Mouse (Mus musculus) gastrocnemius, postnatal 25 days (tissue): ENCODE results near the gene Ascc2. TPM values are rescaled to one million over a fixed set of nuclear protein-coding genes. Genes with fewer than 3 reads are reported as not detected.

Experiments used
- DNase-seq: peaks from one replicate; pipeline ENCODE4 v3.0.0; 2022
- total RNA-seq, 2 experiments: library from RNA; stranded (reverse); gene quantifications; 1 replicate in 1 of 2; 2 replicates in 1 of 2; pipeline ENCODE4 v1.2.3; 2021

Gene Ascc2
- total RNA-seq, 2 experiments from 2014 or later, result 14.2 to 14.7 TPM

DNA sequence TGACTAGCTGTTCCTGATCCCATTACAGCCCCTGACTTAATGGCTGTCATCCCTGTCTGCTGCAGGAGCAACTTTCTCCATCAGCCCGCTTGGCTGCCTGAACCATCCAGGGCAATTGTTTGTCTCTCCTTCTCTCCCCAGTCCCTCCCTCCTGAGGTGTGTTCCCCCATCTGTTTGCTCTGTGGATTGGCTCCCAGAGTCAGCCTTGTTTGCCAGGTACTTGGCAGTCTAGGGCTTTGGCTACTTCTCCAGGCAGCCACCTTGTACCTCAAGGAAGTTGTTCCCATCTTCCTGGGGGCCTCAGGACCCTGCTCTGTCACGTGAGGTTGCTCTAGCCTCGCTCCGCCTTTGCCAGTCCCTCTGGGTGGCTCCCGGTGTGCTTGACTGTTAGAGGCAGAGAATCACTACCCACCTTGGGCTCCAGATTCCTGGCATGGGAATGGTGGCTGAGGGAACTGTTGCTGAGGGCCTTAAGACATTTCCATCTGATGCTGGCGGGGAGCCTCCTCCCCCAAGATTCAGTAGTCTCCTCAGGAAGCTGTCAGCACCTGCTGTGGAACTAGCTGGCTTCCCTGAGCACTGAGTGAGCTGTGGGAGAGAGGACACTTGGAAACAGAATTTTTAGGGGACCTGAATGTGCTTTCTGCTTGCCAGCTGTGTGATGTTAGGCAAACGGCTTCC, 83.5 kb downstream of the Ascc2 start:
- DNase-seq, result no peak

DNA sequence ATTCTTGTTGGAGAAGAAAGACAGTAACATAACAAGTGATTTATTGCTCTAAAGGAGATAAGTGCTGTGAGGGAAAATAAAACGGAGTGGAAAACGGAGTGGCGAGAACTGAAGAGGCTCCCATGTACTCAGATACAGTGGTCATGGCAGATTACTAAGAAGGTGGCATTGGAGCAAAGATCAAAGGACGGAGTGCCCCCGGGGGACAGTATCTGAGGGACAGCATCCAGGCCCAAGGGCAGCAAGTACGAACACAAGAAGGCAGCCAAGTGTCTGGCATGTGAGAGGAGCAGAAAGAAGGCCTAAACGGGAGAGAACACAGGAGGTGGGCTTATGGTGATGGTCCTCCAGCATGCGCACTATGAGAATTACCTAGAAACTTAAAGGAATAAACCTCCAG, 84.2 kb downstream of the Ascc2 start:
- DNase-seq, result no peak

DNA sequence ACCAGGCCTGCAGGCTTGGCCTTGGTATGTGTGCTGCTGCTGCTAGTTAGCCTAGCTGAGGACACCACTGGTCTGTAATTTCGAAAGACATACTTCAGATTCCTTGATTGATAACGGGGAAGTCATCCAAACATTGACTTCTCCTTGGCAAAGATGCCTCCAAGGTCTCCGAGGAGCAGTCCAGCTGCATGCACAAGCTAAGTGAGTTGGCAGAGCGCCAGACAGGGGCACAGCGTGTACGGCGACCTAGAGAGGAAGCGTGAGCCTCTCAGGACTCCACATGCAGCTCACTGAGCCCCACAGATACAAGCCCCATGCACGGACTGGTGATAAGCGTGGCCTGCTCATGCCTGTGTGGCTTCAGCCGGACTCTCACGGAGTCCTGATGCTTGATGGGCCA, 92.1 kb downstream of the Ascc2 start:
- DNase-seq, result no peak

DNA sequence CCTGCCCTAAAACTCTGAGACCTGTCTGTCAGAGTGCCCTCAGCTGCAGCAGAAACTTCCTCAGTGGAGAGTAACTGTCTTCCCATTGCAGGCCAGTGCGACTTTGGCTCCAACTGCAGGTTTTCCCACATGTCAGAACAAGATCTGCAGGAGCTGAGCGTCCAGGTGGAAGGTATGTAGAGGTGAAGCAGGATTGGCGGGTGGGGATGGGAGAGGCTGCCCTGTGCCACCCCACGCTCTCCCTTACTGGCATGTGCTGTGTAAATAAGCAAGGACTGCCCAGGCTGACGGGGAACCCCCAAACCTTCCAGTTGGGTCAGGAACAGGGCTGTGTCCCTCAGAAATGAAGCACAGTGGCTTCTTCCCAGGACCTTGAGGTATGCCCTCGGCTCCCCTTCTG, 92.5 kb downstream of the Ascc2 start:
- no peak for DNase-seq

DNA sequence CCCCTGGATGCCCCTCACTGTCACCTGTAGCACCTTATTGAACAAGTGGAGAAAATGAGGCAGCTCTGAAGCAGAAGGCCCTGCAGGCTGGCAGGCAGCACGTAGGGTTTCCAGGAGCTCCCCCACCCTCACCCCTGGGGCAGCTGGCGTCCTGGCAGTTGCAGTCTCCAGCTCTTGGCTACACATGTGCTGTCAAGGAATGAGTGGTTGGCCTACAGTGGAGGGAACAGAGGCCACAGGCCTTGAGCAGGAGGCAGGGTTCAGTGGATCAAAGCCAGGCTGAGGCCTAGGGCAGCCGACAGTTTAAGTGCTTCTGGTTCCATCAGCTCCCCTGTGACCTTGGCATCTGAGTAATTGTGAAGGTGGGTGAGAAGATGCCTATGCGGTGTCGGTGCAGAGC, 93.4 kb downstream of the Ascc2 start:
- peak; percentile 40 for DNase-seq

DNA sequence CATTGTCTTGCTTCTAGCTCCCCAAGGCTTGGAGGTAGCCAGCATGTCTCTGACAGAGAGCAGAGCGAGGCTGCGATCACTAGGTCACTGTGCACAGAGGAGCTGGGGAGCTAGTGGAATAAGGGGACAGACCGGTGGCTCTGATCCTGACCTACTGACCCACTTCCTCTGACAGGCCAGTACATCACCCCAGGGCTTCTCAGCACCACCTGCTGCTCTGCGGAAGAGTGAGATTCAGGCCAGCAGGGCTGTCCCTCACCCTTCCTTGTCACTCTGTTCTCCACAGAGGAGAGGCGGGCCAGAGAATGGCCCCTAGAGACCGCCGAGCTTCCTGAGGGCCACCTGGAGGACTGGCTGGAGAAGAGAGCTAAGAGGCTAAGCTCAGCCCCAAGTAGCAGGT, 94.2 kb downstream of the Ascc2 start:
- DNase-seq, result no peak

DNA sequence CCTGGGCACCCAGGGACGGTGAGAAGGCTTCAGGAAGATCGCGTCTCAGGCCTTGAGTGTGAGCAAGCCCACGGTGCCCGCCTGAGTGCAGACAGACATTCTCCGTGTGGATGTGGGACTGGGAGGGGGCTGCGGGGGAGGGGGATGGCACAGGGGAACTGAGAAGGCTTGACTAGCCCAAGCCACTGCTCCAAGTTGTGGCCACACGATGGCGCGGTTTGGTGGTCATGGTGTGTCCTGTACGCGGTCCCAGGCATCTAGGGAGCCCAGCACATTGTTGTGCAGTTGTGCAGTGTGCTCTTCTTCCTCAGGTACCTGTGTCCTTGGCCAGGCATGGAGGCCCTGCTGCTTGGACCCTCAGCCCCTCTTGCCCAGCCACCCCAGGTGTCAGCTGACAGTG, 96.6 kb downstream of the Ascc2 start:
- no peak for DNase-seq

Other genes starting within 250 kb of the Ascc2 start
- gene Hormad2, start 196.6 kb upstream of the Ascc2 start, total RNA-seq, result not detected
- gene Mtmr3, start 42.9 kb upstream of the Ascc2 start, total RNA-seq, result 10 to 100 TPM; 36.5 to 41.4 TPM
- not detected for gene Gm11032, start 17.7 kb upstream of the Ascc2 start, total RNA-seq
- 1,000 to 10,000 TPM in 1 of 2 experiments, 100 to 1,000 TPM in 1; 996 to 1,016 TPM for gene Uqcr10, start 66.6 kb downstream of the Ascc2 start, total RNA-seq
- gene Zmat5, start 66.9 kb downstream of the Ascc2 start, total RNA-seq, result 10 to 100 TPM; 20.4 to 20.9 TPM
- gene Cabp7, start 109.0 kb downstream of the Ascc2 start, total RNA-seq, result under 1 TPM; 0.64 to 0.80 TPM
- 10 to 100 TPM; 42.0 to 46.6 TPM for gene Nf2, start 211.8 kb downstream of the Ascc2 start, total RNA-seq
- gene Nipsnap1, start 236.2 kb downstream of the Ascc2 start, total RNA-seq, result 1 to 10 TPM in 1 of 2 experiments, under 1 TPM in 1; 0.64 to 1.1 TPM